Mouse (Mus musculus) heart, postnatal 25 days (tissue): ENCODE data around the gene Nap1l4. TPM values are rescaled to one million over a fixed set of nuclear protein-coding genes. Genes with fewer than 3 reads are reported as not detected.
A peak's percentile ranks its signal among the peaks of the same experiment; 100 is the strongest.

Experiments
- DNase-seq: peaks from one replicate; pipeline ENCODE4 v3.0.0; 2022; ENCODE audit warnings: low spot score
- intact Hi-C: fragments of 180-260 bp; cut with DNase I; formaldehyde crosslinking; loops from one replicate; pipeline ENCODE4 v1.15.1; 2025
- total RNA-seq, 2 experiments: library from RNA; stranded (reverse); gene quantifications; 2 replicates each; pipeline ENCODE4 v1.2.3; 2021

Gene Nap1l4
- total RNA-seq, 2 experiments from 2014 or later: 171 to 178 TPM

GRCm38 (mm10) chr7:143493616-143494126, 55.2 kb downstream of the Nap1l4 start:
- intact Hi-C loops: no loop called here
- DNase-seq: no peak

GRCm38 (mm10) chr7:143489735-143490134, 59.2 kb downstream of the Nap1l4 start:
- DNase-seq: no peak
- intact Hi-C loops: loop anchor here (10.0 kb wide), 1 partner anchor 275 kb away; the partner anchor contains the start of gene Mrgprg

DNA sequence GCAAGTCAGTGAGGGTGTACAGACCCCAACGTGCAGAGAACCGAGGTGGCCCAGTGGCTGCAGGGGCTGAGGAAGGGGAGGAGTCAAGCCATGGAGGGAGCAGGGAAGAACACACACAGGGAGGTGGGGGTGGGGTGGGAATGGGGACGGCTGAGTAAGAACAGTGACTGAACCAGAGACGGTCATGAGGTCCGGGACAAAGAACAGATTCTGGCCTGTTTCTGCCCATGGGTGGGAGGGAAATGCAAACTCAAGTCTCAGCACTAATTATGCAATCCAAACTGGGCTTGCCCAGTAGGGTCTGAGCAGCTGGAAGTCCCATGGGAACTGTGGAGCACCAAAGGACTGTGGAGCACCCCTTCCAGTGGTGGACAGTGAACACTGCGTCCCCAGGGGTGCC, 66.4 kb downstream of the Nap1l4 start:
- no peak for DNase-seq
- intact Hi-C loops: loop anchor here (10.0 kb wide), 1 partner anchor 282 kb away; the partner anchor contains the start of gene Mrgprg

DNA sequence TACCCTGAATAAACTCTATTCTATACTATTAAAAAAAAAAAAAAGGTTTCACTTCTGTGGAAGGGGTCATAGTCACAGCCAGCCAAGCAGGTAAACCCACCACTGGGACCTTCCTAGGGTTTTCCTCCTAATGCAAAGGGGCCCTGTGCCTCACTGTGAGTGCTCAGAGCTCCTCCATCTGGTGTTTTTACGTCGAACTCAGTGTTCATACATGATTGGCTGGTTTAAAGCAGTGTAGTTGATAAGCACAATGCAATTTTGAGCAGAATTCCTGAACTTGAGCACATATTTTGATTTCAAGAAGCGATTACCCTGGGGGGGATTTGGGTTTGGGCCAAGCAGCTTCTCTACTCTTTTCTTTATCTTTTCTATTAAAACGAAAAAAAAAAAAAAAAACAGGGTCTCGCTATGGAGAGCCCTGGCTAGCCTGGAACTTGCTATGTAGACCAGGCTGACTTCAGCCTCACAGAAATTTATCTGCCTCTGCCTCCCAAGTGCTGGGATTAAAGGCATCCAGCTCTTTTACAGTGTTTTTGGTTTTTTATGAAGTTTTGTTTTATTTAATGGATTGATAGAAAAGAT, 67.0 kb downstream of the Nap1l4 start:
- intact Hi-C loops: loop anchor here (10.0 kb wide), 1 partner anchor 283 kb away; the partner anchor contains the start of gene Mrgprg
- no peak for DNase-seq

DNA sequence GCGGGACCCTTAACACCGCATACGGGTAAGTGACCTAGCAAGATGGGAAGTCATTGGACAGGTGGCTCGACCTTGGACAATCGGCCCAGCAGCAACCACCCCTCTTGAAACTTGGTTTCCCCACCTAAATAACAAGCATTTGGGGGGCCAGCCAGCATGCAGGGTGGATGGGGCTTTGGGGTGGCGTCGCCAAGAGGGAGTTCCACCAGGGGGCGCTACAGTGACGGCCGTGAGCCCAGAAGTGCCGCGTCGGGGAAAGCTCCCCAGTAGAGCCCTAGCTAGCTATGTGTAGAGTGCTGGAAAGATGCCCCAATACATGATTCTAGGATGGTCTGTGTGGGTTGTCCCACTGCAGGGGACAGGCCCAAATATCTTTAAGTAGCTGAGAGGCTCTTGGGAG, 68.4 kb downstream of the Nap1l4 start:
- intact Hi-C loops: loop anchor here (1.0 to 10.0 kb wide), 2 partner anchors 26 to 284 kb away; partner anchors contain the start of gene Mrgprg

DNA sequence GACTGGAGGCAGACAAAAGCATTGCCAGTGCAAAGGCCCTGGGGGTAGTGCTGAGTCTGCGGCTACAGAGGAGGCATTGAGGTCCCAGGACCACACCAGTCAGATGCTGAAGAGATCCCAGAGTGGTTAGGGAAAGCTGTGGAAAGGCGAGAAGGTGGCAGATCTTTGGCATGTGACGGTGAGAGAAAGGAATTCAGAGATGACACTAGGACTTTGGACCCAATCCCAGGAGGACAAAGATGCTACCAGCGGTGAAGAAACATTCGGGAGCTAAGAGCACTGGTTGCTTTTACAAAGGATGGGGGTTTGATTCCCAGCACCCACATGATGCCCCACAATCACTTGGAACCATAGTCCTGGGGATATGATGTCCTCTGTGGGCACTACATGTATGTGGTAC, 71.1 kb downstream of the Nap1l4 start:
- intact Hi-C loops: loop anchor here (10.0 kb wide), 1 partner anchor 473 kb away; the partner anchor contains the start of gene Tspan32
- DNase-seq: no peak

More for the DNA sequence above, 68.4 kb downstream of the Nap1l4 start:
- no peak for DNase-seq

GRCm38 (mm10) chr7:143476702-143477335, 72.1 kb downstream of the Nap1l4 start:
- intact Hi-C loops: loop anchor here (10.0 kb wide), 1 partner anchor 472 kb away; the partner anchor contains the start of gene Tspan32
- DNase-seq: no peak

DNA sequence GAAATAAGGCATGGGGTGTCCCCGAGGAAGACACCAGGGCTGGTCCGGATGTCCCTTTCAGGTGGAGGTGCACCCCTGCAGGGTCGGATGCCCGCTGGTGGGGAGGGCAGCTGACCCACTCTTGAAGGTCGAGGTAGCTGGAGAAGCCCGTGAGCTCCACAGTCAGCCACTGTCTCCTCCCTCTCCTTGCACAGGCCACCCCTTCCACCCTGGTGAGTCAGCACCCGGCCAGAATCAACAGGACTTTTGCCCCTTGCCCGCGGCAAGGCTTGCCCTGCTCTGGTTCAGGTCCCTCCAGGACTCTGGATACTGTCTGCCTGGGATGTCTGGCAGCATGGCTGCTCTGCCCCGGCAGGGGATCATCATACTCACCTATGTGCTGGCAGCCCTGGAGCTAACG, 73.0 kb downstream of the Nap1l4 start:
- intact Hi-C loops: loop anchor here (10.0 kb wide), 1 partner anchor 471 kb away; the partner anchor contains the start of gene Tspan32

GRCm38 (mm10) chr7:143474811-143475210, 74.1 kb downstream of the Nap1l4 start:
- intact Hi-C loops: loop anchor here (5.0 to 10.0 kb wide), 2 partner anchors 32 to 470 kb away; partner anchors contain the start of gene Tspan32
- no peak for DNase-seq

More for the DNA sequence above, 73.0 kb downstream of the Nap1l4 start:
- no peak for DNase-seq

- intact Hi-C loops: loop anchor here (5.0 to 10.0 kb wide), 2 partner anchors 34 to 469 kb away; partner anchors contain the start of gene Tspan32
- no peak for DNase-seq
Observed at GRCm38 (mm10) chr7:143473347-143474101, 75.4 kb downstream of the Nap1l4 start, which contains the start of gene Slc22a18. Gene Slc22a18, plus strand, starts transcription at chr7:143473736.

GRCm38 (mm10) chr7:143469946-143470345, 79.0 kb downstream of the Nap1l4 start:
- DNase-seq: no peak
- intact Hi-C loops: loop anchor here (5.0 to 10.0 kb wide), 2 partner anchors 37 to 465 kb away; partner anchors contain the start of gene Tspan32

DNA sequence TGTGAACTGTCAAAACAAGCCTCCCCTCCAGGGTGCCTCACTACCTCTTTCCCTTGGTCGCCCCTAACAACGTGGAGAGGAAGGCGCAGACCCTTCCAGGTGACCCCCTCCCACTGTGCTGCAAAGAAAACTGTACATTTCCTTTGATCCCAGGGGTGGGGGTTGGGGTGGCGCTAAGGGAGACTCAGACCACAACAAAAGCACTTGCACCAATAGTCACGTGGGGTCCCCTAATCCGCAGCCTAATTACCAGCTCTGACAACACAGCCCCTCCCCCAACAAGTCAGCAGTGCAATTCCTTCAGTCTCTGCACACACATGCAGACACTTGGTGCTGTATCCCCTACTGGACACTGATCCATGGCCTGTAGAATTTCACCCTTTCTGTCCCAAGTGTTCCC, 81.2 kb downstream of the Nap1l4 start:
- intact Hi-C loops: loop anchor here (2.0 kb wide), 1 partner anchor 373 kb away; the partner anchor contains the start of gene Trpm5
- no peak for DNase-seq

DNA sequence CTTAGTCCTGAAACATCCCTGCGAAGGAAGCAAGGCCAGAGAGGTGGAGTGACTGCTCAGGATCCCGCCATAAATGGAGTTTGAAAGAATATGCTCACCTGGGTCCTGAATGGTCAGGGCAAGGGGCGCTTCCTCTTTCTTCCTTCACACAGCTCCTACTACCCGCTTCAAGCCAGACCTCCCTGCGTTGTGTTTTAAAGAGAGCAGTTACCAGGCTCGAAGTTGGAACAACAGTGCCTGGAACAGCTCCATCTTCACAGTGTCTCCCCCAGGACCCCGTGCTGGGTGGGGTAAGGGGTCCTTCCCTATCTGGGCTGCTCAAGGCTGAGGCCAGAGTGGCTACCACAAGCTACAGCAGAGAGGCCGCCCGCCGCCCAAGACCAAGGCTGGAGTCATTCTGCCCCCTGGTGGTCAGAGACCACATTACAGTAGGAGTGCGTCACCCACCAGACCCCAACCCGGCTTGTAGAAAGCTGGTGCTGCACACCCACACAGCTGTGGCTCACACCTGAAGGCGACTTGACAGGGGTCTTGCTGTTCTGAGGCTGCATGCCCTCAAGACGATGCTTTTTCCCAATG, 82.7 kb downstream of the Nap1l4 start:
- peak; percentile 61 for DNase-seq
- intact Hi-C loops: loop anchor here (1.0 to 2.0 kb wide), 2 partner anchors 313 to 371 kb away; partner anchors contain the start of gene Trpm5

GRCm38 (mm10) chr7:143464811-143465560, 83.9 kb downstream of the Nap1l4 start:
- intact Hi-C loops: loop anchor here (5.0 kb wide), 2 partner anchors 98 to 168 kb away; no protein-coding TSS in a partner anchor
- DNase-seq: no peak

GRCm38 (mm10) chr7:143463865-143464415, 85.0 kb downstream of the Nap1l4 start:
- intact Hi-C loops: loop anchor here (5.0 kb wide), 2 partner anchors 97 to 167 kb away; no protein-coding TSS in a partner anchor
- peak; percentile 58 for DNase-seq
